Mouse (Mus musculus) activated CD4-positive, CD25-positive, alpha-beta regulatory T cell, adult 4 months (primary cell): ENCODE measurements around the gene Lyrm4. TPM values are rescaled to one million over a fixed set of nuclear protein-coding genes. Genes with fewer than 3 reads are reported as not detected.
"Not testable (repeated sequence)": the region's sequence is repeated elsewhere in the genome, so short reads cannot be mapped to it uniquely, and the experiment has no call there.

ENCODE experiments used
- ATAC-seq: one replicate; pipeline ENCODE4 v1.8.0; 2017
- polyA plus RNA-seq, 2 experiments: library from polyadenylated mRNA; unstranded; fragments of 100-300 nt; shearing (Covaris generic); gene quantifications; one replicate each; pipeline ENCODE4 v1.2.1; 2017

Lyrm4 gene
- polyA plus RNA-seq, 2 experiments from 2014 or later, result 29.3 to 38.9 TPM

GRCm38 (mm10) chr13:35994067-35994466, 123.3 kb downstream of the Lyrm4 start:
- ATAC-seq, result no peak

GRCm38 (mm10) chr13:35991185-35991584, 126.1 kb downstream of the Lyrm4 start:
- not testable (repeated sequence) for ATAC-seq

- ATAC-seq, result no peak
Measured at GRCm38 (mm10) chr13:35989329-35989728, 128.0 kb downstream of the Lyrm4 start.

GRCm38 (mm10) chr13:35982985-35983384, 134.3 kb downstream of the Lyrm4 start:
- no peak for ATAC-seq

- no peak for ATAC-seq
Measured at GRCm38 (mm10) chr13:35980471-35980870, 136.9 kb downstream of the Lyrm4 start.

- ATAC-seq, result no peak
Measured at GRCm38 (mm10) chr13:35976912-35977311, 140.4 kb downstream of the Lyrm4 start.

GRCm38 (mm10) chr13:35969829-35970228, 147.5 kb downstream of the Lyrm4 start:
- no peak for ATAC-seq

- no peak for ATAC-seq
Measured at GRCm38 (mm10) chr13:35969431-35969721, 147.9 kb downstream of the Lyrm4 start.

GRCm38 (mm10) chr13:35968719-35969430, 148.5 kb downstream of the Lyrm4 start:
- no peak for ATAC-seq

- no peak for ATAC-seq
Measured at GRCm38 (mm10) chr13:35968131-35968718, 149.1 kb downstream of the Lyrm4 start.

GRCm38 (mm10) chr13:35967690-35968089, 149.6 kb downstream of the Lyrm4 start:
- ATAC-seq, result no peak

GRCm38 (mm10) chr13:35963583-35963982, 153.7 kb downstream of the Lyrm4 start:
- no peak for ATAC-seq

- ATAC-seq, result no peak
Measured at GRCm38 (mm10) chr13:35959391-35960067, 157.8 kb downstream of the Lyrm4 start.

- no peak for ATAC-seq
Measured at GRCm38 (mm10) chr13:35958539-35958938, 158.8 kb downstream of the Lyrm4 start, which contains the start of gene Ppp1r3g. Gene Ppp1r3g, plus strand, starts transcription at chr13:35958839.

GRCm38 (mm10) chr13:35949814-35950455, 167.4 kb downstream of the Lyrm4 start:
- ATAC-seq, result no peak

GRCm38 (mm10) chr13:35947354-35948000, 169.8 kb downstream of the Lyrm4 start:
- no peak for ATAC-seq

GRCm38 (mm10) chr13:35946659-35947353, 170.5 kb downstream of the Lyrm4 start:
- no peak for ATAC-seq

- ATAC-seq, result no peak
Measured at GRCm38 (mm10) chr13:35940934-35941333, 176.4 kb downstream of the Lyrm4 start.

- ATAC-seq, result no peak
Measured at GRCm38 (mm10) chr13:35939871-35940665, 177.3 kb downstream of the Lyrm4 start.

- ATAC-seq, result no peak
Measured at GRCm38 (mm10) chr13:35937991-35938390, 179.3 kb downstream of the Lyrm4 start.
